Mouse (Mus musculus) hindlimb bud, embryonic 11.5 days (tissue): ENCODE measurements around the gene Sycp1.

Experiments
- DNase-seq: peaks from one replicate; pipeline ENCODE4 v3.0.0-alpha.2; 2012; ENCODE audit warnings: low read depth, low spot score; ENCODE audit errors: extremely low spot score

Sycp1 gene

DNA sequence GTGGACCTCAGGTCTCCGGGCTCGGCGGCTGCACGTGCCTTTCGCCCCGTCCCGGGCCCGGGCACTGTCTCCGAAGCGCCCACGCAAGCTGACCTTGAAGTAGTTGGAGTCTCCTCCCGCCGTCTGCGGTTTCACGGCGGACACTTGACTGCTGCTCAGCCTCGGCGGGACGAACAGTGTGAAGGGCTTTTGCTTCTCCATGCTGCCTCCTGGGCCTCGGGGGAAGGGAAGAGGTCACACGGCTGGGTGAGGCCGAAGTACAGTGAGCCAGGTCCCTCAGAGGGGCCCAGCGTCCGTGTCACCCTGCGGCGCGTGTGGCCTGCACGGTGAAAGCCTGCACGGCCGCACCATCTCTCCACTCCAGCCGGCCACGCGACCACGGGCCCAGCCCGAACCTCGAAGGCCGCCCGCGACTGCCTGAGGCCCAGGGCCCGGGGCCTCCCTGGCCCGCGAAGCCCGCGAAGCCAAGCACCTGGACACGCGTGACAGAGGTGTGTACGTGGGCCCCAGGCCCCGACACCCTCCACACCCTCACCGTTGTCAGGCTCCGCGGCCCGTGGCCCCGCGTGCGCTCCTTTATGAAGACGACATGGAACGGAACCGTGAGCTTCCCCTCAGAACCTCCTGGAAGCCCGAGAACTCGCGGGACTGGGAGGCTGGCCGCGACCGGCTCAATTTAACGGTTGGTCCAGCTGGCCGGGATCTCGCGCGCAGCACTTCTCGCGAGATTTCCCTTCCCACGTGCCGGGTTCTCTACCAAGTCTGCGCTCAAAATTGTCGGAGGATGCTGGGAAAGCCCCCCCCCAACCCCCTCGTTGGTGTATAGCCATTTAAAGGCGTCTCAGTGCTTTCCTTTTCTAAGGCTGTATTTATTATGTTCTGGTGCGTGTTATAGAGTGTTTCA lies at the start of gene Sycp1:
TSS of gene Sycp1 (minus strand) at position 650 of the 904 bp plus-strand sequence.
- no peak for DNase-seq

DNA sequence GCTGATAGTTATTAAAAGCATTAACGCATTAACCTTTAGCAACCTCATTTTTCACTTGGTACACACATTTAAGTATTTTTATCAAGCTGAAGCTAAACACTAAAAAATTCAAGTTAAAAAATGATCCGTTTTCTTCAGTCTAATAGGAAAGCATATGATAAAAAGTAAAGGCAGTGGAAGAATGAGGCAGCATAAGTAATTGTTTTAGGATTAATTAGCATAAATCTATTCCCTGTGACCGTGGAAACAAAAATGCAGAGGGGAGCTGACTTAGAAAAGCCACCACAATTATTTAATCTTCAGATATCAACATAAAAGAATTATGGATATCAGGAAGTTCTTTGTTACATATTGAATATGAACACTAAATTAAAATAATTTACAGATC lies 44.4 kb upstream of the Sycp1 start:
- no peak for DNase-seq

DNA sequence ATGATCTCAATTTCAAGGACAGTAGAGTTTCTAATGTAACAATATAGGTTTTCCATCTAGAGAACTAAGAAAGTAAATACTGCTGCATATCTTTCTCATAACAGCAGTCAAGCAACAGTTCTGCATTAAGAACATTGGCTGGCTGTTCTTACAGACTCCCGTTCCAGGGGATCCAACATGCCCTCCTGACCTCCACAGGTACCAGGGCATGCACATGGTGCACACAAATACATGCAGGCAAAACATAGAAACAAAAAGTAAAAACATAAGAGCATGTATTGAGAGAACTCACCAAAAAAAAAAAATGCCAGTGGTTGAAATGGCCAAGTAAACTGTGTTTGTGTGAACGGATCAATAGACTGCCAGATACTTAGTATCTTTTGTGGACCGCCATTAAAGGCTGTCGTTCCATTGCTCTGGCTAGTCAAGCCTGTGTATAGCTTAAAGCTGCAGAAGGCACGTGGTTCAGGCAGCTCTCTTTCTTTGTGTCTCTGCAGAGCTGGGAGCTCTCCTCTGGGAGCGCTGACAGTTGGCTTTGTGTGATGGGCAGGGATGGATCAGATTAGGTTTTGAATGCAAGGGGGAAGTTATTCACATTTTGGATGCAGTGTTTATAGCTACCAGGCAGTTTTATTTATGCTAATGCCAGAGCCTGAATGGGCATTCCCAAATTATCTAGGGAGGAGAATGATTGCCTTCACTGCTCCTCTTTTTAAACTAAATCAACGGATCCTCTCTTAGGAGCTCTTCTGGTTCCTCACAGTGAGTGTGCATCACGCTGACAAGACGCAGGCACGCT lies 43.8 kb upstream of the Sycp1 start:
- DNase-seq = no peak

DNA sequence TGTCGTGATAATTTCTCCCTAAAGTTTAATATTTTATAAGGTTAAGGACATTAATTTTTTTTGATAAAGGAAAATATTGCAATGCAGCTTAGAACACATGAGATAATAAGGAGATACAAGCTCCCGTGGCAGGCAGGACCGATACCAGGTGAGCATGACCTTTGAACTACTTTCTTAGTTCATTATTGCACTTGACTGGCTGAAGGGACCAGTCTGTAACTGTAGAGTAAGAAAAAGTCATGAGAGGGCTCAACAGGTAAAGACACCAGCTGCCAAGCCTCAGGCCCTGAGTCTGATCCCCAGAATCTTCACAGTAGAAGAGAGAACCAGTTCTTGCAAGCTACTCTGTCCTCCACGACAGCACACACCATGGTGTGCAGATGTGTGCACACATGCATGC lies 41.0 kb upstream of the Sycp1 start:
- no peak for DNase-seq

DNA sequence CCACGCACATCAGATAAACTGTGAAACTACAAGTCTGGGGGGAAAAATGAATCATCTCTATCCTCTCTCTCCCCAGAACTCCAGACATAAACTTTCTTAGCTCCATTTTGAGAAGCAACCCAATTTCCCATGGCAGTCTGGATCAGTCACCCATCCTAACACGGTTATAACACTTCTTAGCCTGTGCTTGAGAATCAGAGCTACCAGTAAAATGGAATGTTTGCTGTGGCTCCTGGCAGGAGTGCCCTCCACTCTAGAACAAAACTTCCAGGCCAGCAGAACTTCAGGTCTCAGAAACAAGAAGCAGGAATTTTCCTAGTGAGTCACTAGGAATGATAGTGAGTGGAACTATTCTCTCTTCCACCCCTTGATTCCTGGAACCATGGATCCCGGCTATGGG lies 34.6 kb upstream of the Sycp1 start:
- DNase-seq = no peak

DNA sequence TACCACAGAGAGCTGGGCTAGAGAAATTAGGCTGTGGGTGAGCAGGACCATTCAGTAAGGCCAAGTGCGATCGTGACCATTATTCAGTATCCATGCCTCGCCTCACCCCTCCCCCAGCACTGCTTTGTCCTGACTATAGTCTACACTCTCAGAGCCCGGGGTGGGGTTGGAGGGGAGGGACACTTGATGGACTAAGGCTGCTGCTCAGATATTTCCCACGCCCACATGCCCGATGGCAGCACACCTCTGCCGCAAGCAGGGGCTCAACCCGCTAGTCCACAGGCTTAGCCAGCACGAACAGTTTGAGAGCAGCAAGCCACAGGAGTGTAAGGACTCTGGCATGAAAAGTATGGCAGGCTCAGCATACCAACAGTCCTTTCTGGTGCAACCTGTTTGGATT lies 34.2 kb upstream of the Sycp1 start:
- DNase-seq = no peak

DNA sequence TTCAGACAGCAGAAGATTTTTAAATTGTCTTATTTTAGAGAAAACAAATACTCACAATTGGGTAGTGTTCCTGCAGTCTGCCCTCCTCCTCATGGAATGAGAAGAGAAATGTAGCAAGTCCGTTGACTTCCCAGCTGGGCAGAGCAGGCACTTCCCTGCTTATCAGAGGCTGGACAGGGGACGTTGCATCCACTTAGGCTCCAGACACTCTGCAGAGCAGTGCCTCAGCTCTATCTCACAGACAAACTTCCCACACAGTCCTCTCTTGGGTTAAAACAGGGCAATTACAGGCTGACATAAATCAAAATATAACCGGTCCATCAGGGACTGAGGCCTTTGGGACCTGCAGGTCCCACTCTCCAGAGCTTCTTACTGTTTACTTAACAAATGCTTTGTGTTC lies 28.1 kb upstream of the Sycp1 start, which contains the start of gene Nr1h5:
TSS of gene Nr1h5 (minus strand) at position 101 of the 400 bp plus-strand sequence.
- DNase-seq = no peak

DNA sequence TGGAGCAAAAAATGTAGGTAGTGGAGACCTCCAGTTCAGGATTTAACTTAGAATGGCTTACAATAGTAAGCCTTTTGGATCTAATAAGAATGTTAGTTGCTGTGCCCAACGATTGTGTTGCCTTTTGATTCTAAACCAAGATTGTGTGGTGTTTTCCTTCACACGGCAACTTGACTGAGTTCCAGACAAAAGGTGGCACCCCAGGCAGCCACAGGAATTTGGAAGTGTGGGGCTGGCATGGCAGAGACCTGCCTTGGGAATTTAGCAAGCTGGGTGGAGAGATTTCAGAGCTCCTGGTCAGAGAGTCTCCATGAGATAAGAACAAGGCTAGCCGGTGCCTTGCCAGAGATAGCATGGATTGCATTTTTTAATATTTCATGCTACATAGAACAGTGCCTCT lies 19.7 kb upstream of the Sycp1 start:
- no peak for DNase-seq

DNA sequence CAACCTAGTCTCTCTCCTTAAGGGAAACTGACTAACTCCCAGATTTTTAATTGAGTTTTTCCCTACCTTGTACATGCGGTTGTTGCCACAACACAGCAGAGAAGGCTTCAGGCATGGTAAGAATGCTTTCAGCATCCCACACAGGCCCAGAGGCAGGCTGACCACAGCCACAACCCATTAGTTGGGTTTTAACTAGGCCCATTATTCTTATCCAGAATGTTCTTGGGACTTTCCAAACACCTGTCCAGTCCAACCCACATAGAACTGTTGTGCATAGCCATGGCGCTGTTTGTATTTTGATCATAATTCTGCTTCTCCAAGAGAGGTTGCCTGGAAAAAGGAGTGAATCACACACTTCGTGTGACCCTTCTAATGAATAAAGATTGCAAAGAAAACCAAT lies 19.2 kb upstream of the Sycp1 start:
- no peak for DNase-seq

DNA sequence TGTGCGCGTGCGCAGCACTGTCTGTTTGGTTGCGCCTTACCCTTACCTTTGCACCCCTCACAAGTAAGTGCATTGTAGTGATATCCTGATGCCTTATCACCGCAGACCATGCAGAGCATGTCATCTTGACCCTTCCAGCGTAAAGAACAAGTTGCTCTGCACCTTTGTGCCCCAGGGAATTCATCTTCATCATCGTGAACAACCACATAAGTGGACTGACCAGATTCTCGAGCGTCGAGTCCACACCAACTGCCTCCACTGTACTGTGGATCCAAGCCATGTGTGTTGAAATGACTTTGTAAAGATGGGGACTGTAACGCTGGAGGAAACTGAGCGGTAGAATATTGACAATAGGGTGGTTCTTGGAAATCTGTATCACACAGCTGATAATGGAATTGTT lies 18.6 kb upstream of the Sycp1 start:
- no peak for DNase-seq

DNA sequence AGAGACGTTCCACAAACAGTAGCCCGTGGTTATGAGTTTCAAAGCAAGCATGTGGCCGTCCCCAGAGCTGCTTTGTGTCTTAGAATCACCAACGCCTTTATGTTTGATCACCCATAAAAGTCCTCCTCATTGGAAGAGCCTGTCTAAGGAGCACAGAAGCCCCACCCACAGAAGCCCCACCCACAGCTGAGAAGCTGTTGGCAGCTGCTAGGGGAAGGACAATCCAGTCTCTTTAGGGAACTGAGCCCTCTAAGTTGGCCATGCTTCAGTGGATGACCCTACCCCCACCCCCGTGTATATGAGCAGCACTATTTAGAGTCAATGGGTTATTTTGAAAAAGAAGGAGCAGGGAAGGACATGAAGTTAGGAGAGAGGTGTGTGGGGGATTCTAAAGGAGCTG lies 11.0 kb upstream of the Sycp1 start:
- no peak for DNase-seq

DNA sequence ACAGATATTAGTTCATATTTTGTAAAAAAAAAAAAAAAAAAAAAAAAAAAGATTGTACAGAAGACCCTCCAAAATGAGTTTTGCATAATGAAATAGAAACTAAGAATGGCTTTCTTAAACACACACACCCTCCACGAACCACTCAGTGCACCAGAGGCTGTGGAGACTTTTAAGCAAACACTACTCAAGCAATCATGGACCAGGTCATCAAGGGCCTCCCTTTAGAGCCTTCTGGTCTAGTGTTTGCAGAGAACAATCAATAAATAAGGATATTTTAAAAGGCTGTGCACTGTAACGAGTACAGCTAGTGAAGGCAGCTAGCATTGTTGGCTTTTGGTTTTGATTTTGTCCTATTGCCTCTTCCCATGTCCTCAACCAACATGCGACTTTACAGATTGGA lies 10.4 kb upstream of the Sycp1 start:
- DNase-seq = no peak

DNA sequence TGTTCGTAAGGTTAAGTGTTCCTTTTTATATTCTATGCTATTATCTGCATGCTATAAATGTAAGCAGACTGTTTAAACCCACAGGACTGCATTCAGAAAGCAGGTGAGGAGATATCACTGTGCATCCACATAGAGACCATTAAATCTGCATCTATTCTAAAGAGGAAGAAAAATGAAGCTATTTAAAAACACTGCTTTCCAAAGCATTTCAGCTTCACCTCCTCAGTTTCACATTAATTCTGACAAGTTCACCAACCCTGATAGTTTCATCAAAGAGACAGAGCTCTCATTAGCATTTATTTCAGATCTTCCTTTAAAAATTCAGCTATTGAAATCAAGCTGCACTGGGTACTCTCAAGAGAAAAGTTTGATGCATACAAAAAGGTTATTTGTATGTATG lies 2.2 kb upstream of the Sycp1 start:
- DNase-seq = no peak

DNA sequence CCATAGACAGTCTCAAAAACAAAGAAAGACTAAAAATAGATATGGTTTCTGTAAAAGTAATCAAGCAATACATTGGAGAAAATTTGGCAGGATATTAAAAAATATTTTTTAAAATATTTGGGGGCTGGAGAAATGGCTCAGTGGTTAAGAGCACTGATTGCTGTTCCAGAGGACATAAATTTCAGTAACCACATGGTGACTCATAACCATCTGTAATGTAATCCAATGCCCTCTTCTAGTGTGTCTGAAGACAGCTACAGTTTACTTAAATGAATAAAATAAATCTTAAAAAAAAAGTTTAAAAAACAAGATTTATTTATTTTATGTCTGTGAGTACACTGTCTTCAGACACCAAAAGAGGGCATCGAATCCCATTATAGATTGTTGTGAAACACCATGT lies 36.8 kb downstream of the Sycp1 start:
- no peak for DNase-seq

DNA sequence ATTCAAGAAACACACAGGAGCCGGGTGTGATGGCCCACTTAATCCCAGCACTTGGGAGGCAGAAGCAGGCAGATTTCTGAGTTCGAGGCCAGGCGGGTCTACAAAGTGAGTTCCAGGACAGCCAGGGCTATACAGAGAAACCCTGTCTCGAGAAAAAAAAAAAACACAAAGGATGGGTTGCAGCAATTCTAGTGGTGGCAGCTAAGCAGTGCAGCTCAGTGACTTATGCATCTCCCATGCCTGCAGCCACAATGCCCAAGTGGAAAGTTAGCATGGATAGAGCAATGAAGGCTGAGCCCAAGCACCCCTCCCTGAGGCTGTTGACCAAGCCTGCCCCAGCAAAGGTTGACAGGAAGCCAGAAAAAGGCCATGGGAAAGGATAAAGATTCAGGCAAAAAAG lies 55.4 kb downstream of the Sycp1 start:
- no peak for DNase-seq

DNA sequence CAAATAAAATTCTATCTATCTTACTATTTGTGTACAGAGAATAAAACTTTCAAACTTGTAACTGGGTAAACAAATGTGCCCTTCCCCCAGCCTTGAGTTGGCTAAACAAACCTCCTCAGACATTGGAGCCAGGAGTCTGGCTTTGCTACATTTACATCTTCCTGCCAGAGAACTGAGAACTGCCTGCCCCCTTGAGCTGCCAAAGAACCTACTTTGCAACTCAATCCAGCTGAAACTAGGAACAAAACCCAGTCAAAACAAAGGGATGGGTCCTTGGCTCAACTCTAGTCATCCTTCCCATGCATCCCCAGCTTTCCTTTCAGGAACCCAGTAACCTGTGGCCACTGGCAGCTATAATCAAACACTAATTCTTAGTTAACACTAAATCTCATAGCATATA lies 87.2 kb downstream of the Sycp1 start:
- DNase-seq = no peak

DNA sequence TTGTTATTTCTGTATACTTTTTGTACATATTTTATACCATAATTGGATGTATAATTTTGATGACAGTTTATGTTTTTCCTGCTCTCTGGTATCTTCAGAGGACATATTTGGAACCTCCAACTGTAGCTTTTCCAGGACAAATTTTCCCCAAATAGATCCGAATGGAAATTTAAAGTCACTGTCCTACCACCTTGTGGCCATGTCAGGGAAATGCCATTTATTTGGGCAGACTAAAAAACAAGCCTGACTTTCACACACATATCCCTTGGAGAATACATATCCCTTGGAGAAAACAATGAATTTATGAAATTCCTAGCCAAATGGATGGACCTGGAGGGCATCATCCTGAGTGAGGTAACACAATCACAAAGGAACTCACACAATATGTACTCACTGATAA lies 93.5 kb downstream of the Sycp1 start:
- peak; percentile 5 for DNase-seq

DNA sequence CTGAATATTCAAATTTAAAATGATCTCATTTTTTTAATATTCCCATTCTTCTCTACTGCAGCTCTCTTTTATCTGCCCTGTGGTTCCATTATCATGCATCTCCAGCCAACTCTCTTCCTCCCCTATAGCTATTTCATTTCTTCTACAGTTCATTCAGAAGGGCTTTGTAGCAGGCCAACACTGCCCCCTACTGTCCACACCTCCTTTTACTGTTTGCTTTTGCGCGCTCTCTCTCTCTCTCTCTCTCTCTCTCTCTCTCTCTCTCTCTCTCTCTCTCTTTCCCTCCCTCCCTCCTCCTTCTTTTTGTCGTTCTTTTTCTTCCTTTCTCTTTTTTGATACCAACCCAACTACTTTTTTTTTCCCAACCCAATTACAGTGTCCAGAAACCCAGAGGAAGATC lies 132.0 kb downstream of the Sycp1 start:
- peak; percentile 41 for DNase-seq

DNA sequence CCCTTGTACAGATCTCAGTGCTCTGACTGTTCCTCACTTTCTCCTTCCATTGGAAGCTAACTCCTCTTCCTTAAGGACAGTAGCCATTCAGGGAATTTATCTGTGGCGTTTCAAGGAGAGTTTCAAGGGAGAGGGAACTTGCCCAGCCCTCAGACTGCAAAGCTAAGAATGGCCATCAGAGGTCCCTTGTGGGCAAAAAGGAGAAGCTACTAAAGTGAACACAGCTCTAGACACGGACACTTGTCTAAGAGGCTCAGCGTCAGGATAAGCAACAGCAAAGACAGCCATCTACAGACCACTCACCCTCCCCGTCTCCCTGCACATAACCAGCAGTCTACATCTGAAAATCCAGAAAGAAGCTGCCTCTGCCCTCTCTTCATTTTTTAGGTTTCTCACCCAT lies 148.5 kb downstream of the Sycp1 start:
- DNase-seq = no peak

DNA sequence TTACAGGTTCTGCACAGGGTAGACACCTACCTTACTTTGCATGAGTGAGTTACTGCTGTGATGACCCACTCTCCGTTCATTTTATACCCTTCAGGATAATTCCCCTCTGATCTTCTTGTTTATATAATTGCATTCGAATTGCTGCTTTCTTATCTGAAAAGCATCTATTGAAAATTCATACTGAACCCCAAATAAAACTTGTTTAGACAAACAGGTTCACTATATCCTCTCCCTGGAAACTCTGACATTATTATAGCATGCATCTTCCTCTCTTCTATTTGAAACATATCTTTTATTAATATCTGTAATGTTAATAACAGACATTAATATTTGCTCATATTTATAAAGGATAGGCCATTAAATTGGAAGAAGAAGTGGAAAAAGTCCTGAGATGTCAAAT lies 153.3 kb downstream of the Sycp1 start, which contains the start of gene Tshb:
TSS of gene Tshb (minus strand) at position 101 of the 400 bp plus-strand sequence.
- no peak for DNase-seq

DNA sequence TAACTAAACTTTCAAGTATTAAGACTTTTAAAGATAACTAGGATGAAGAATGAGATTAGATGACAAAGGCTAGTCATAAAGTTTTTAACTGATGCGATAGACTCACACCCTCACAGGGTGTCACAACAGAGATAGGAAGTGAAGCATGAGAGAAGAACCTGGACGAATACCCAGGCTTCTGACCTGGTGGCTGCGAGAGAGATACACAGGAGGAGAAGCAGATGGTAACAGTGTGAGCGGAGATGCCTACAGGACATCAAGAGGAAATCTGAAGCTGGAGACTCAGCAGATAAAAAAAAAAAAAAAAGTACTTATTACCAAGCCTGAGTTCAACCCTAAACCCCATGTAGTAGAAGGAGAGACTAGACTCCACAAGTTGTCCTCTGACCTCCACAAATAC lies 162.9 kb downstream of the Sycp1 start:
- DNase-seq = no peak
